Mouse (Mus musculus): ENCODE measurements at regions not wholly inside any gene's neighbourhood (a gene's known extent, or its start where the extent isn't known, plus 50 kb on each side); places are given as distances from the start of the nearest gene placed in this dataset.
"Not testable (repeated sequence)": the region's sequence is repeated elsewhere in the genome, so short reads cannot be mapped to it uniquely, and the experiment has no call there.

- WGBS, result 85% methylated on average over 4 of the region's 4 CpGs
- ATAC-seq (ENCODE audit: low FRiP score, low TSS enrichment), result not testable (repeated sequence)
- TF ChIP-seq CTCF (IDR thresholded peaks at IDR 0.05; ENCODE audit: low read depth), result peak; percentile 42
Measured at GRCm38 (mm10) chr6:76130201-76130600, 367.4 kb downstream of the Gm9008 start.

DNA sequence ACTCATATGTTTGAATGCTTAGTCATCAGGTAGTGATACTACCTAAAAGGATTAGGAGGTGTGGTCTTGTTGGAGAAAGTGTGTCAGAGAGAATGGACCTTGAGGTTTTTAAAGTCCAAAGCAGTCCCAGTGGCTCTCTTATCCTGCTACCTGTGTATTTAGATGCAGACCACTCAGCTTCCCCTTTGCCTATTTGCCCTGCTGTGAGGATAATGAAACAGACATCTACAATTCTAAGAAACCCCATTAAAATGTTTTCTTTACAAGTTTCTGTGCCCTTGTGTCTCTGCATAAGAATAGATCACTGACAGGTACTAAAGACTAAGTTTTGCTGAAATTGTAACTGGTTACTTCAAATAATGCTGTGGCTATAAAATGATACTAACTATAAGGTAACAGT lies 381.8 kb downstream of the Gm9008 start:
- no peaks in the 10 kb centered on the region for H3K27me3 ChIP-seq (ENCODE audit: control insufficient read depth, insufficient read depth, low read length)
- H3K9me3 ChIP-seq (ENCODE audit: control insufficient read depth, low read length), result no peaks in the 10 kb centered on the region
- TF ChIP-seq CTCF (IDR thresholded peaks at IDR 0.05; ENCODE audit: low read depth), result no peak
- no peaks in the 10 kb centered on the region for H3K4me1 ChIP-seq (replicated peaks; ENCODE audit: control insufficient read depth, insufficient read depth)
- no peak overlapping the region for H3K27ac ChIP-seq (replicated peaks)
- no peak for ATAC-seq (ENCODE audit: low FRiP score, low TSS enrichment)
- no peak for DNase-seq (ENCODE audit: low spot score)
- H3K4me3 ChIP-seq (ENCODE audit: low read depth, low read length), result no peak overlapping the region
- no peak overlapping the region for H3K9ac ChIP-seq (ENCODE audit: low read length)
- H3K4me2 ChIP-seq (replicated peaks; ENCODE audit: low read depth), result no peak overlapping the region
- H3K36me3 ChIP-seq (ENCODE audit: control insufficient read depth, insufficient read depth, low read length), result no peaks in the 10 kb centered on the region

More at GRCm38 (mm10) chr6:76130201-76130600, 367.4 kb downstream of the Gm9008 start:
- not testable (repeated sequence) for H3K27ac ChIP-seq (replicated peaks); H3K4me2 ChIP-seq (replicated peaks; ENCODE audit: low read depth); H3K36me3 ChIP-seq (ENCODE audit: control insufficient read depth, insufficient read depth, low read length); H3K9me3 ChIP-seq (ENCODE audit: control insufficient read depth, low read length); H3K4me3 ChIP-seq (ENCODE audit: low read depth, low read length); DNase-seq (ENCODE audit: low spot score); H3K9ac ChIP-seq (ENCODE audit: low read length); H3K27me3 ChIP-seq (ENCODE audit: control insufficient read depth, insufficient read depth, low read length); H3K4me1 ChIP-seq (replicated peaks; ENCODE audit: control insufficient read depth, insufficient read depth)

- H3K4me2 ChIP-seq (replicated peaks; ENCODE audit: low read depth), result no peak overlapping the region
- H3K27me3 ChIP-seq (ENCODE audit: control insufficient read depth, insufficient read depth, low read length), result no peaks in the 10 kb centered on the region
- no peak overlapping the region for H3K9ac ChIP-seq (ENCODE audit: low read length)
- no peak overlapping the region for H3K27ac ChIP-seq (replicated peaks)
- DNase-seq (ENCODE audit: low spot score), result no peak
- no peaks in the 10 kb centered on the region for H3K36me3 ChIP-seq (ENCODE audit: control insufficient read depth, insufficient read depth, low read length)
- H3K4me3 ChIP-seq (ENCODE audit: low read depth, low read length), result no peak overlapping the region
- ATAC-seq (ENCODE audit: low FRiP score, low TSS enrichment), result no peak
- H3K9me3 ChIP-seq (ENCODE audit: control insufficient read depth, low read length), result no peaks in the 10 kb centered on the region
- WGBS, result 82% methylated on average over 4 of the region's 4 CpGs
- no peak for TF ChIP-seq CTCF (IDR thresholded peaks at IDR 0.05; ENCODE audit: low read depth)
- no peak for TF ChIP-seq EP300 (optimal IDR thresholded peaks at IDR 0.05)
- no peaks in the 10 kb centered on the region for H3K4me1 ChIP-seq (replicated peaks; ENCODE audit: control insufficient read depth, insufficient read depth)
Measured at GRCm38 (mm10) chr6:76114346-76114745, 383.2 kb downstream of the Gm9008 start.

DNA sequence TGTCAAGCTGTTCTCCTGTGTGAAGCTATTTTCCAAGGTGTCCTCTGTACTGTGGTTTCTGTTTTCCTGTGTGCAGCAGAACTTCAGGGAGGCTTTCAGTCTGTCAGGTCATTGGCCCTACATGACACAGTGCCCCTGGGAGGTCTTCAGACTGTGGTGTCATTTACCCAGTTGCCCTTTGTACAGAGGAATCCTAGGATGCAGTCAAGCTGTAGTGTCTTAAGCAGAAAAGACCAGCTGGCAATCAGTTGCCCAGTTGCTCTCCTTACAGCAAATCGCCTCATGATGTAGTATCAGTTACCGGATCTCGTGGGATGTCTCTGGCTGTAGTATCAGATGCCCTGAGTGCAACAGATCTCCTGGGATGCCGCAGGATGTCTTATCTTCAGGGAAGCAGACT lies 432.2 kb downstream of the Gm9008 start:
- Histone ChIP-seq H3K27me3 (ENCODE audit: control insufficient read depth, insufficient read depth, low read length) (no peaks in the 10 kb centered on the region), H3K36me3 (ENCODE audit: control insufficient read depth, insufficient read depth, low read length) (no peaks in the 10 kb centered on the region), H3K9me3 (ENCODE audit: control insufficient read depth, low read length) (no peaks in the 10 kb centered on the region), H3K4me1 (replicated peaks; ENCODE audit: control insufficient read depth, insufficient read depth) (no peaks in the 10 kb centered on the region), H3K4me2 (replicated peaks; ENCODE audit: low read depth) (no peak overlapping the region), H3K4me3 (ENCODE audit: low read depth, low read length) (no peak overlapping the region), H3K9ac (ENCODE audit: low read length) (no peak overlapping the region), H3K27ac (replicated peaks) (no peak overlapping the region)
- no peak for ATAC-seq (ENCODE audit: low FRiP score, low TSS enrichment)
- no peak for TF ChIP-seq CTCF (IDR thresholded peaks at IDR 0.05; ENCODE audit: low read depth)
- TF ChIP-seq EP300 (optimal IDR thresholded peaks at IDR 0.05), result no peak
- 84% methylated on average over 4 of the region's 4 CpGs for WGBS
- DNase-seq (ENCODE audit: low spot score), result no peak

DNA sequence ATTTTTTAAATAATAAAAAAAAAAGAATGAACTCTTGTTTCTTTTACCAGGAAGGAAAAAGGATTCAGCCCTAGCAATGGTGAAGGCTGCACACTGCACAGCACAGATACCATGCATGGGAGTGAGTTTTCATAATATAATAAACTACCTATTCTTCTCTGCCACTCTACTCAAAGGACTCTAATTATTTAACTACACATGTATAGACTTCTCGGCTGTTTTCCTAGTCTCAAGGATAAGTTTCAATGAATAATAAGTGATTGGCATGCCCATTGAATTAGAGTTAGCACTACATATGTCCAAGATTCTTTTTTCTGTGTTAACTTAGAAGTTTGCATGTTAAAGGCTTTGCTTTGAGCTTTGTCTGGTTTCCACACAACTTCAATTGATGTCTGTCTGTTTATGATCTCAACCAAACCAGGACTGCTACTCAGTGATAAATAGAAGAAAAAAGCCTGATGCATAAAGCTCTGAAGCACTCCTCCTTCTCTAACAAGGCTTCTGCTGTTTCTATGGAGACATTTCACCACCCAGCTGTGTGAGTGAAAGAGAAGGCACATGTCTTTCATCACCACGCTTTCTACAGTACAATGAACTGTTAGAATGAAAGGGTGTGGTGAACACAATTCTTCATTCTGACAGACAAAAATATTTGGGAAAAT lies 444.8 kb downstream of the Gm9008 start:
- no peaks in the 10 kb centered on the region for H3K27me3 ChIP-seq (ENCODE audit: control insufficient read depth, insufficient read depth, low read length)
- no peaks in the 10 kb centered on the region for H3K36me3 ChIP-seq (ENCODE audit: control insufficient read depth, insufficient read depth, low read length)
- ATAC-seq (ENCODE audit: low FRiP score, low TSS enrichment) (no peak), DNase-seq (ENCODE audit: low spot score) (no peak)
- 56% methylated on average over 2 of the region's 2 CpGs for WGBS
- H3K4me1 ChIP-seq (replicated peaks; ENCODE audit: control insufficient read depth, insufficient read depth), result no peaks in the 10 kb centered on the region
- H3K9ac ChIP-seq (ENCODE audit: low read length), result no peak overlapping the region
- no peak for TF ChIP-seq EP300 (optimal IDR thresholded peaks at IDR 0.05)
- TF ChIP-seq CTCF (IDR thresholded peaks at IDR 0.05; ENCODE audit: low read depth), result no peak
- no peak overlapping the region for H3K4me3 ChIP-seq (ENCODE audit: low read depth, low read length)
- H3K4me2 ChIP-seq (replicated peaks; ENCODE audit: low read depth), result no peak overlapping the region
- H3K27ac ChIP-seq (replicated peaks), result no peak overlapping the region
- no peaks in the 10 kb centered on the region for H3K9me3 ChIP-seq (ENCODE audit: control insufficient read depth, low read length)

DNA sequence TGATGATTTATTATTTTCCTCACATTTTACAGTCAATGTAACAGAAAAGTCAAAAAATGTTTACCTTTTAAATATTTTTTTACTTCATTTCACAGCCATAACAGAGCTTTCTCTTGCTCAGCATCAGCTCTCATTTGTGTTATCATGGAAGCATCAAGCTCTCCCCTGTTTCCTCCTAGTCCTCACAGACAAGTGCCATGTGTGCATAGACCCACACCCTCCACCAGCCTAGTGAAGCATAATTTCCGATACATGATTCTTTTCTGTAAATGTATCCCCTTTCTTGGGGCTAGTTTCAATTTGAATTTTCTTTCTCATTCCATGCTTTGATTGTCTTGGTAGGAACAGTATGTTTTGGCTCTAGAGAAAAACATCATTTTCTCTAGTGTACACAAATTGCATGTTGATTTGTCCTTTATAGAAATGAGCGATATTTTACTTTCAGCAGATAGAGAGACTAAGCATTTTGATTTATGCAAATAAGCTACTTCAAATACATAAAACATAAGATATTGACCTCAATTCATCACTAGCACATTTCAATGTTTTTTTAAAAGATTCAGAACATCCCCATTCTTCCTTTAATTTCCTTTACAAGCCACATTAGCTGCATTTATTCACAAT lies 489.7 kb downstream of the Gm9008 start:
- Histone ChIP-seq H3K9me3 (ENCODE audit: control insufficient read depth, low read length) (no peaks in the 10 kb centered on the region), H3K36me3 (ENCODE audit: control insufficient read depth, insufficient read depth, low read length) (no peaks in the 10 kb centered on the region), H3K4me2 (replicated peaks; ENCODE audit: low read depth) (no peak overlapping the region), H3K27me3 (ENCODE audit: control insufficient read depth, insufficient read depth, low read length) (no peaks in the 10 kb centered on the region), H3K9ac (ENCODE audit: low read length) (no peak overlapping the region), H3K4me1 (replicated peaks; ENCODE audit: control insufficient read depth, insufficient read depth) (no peaks in the 10 kb centered on the region), H3K4me3 (ENCODE audit: low read depth, low read length) (no peak overlapping the region), H3K27ac (replicated peaks) (no peak overlapping the region)
- WGBS, result 83% methylated on average over 2 of the region's 2 CpGs
- DNase-seq (ENCODE audit: low spot score) (no peak), ATAC-seq (ENCODE audit: low FRiP score, low TSS enrichment) (no peak)
- TF ChIP-seq EP300 (optimal IDR thresholded peaks at IDR 0.05), result no peak
- no peak for TF ChIP-seq CTCF (IDR thresholded peaks at IDR 0.05; ENCODE audit: low read depth)
